In the genomic region with DNA sequence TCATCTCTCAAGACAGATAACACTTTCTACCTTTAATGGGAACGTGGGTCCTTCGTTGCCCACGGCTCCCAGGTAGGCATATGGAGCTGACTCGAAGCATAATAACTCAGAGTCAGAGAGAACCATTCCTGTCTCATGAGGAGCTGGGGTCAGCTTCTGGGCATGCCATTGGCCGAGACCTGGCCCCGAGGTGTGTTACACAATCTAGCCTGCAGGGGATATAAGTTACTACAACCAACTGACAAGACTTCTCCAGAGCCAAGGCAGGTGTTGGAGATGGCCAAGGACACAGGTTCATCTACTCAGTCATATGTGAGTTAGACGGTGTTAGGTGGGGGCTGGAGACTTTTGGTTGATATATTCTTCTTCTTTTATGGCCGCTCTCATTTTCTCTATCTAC, we compare ENCODE assay signal across 19 mouse cellular contexts.
"Had no signal": no experiment of that assay in that cellular context is flagged by ENCODE, and none has a peak within 500 bp of the region (broad histone marks: within the 10 kb centered on the region; RNA-seq: fewer than 3 reads in every experiment).

No protein-coding gene starts in this region.

- DNase-seq: lung, adult 18-20 months; lung, embryonic 14.5 days; lung, postnatal 10 days; lung, postnatal 4 days; midbrain, embryonic 14.5 days; retina, postnatal 1 day; right cerebral cortex, adult 18-20 months; right cerebral cortex, postnatal 25 days; right cerebral cortex, postnatal 4 days; spleen, adult 18-20 months; thymus, adult 18-20 months; thymus, postnatal 14 days; thymus, postnatal 36 days had no signal

- H3K4me3 ChIP-seq: midbrain, embryonic 10.5 days; midbrain, embryonic 12.5 days; myocyte; neural tube, embryonic 13.5 days; neural tube, embryonic 15.5 days had no signal

- H3K4me1 ChIP-seq: midbrain, embryonic 12.5 days; neural tube, embryonic 15.5 days had no signal

- ATAC-seq: midbrain, embryonic 16.5 days had no signal

- H3K9me3 ChIP-seq: midbrain, embryonic 10.5 days; midbrain, embryonic 12.5 days; neural tube, embryonic 13.5 days; neural tube, embryonic 15.5 days had no signal

- H3K27me3 ChIP-seq: midbrain, embryonic 12.5 days; neural tube, embryonic 13.5 days; neural tube, embryonic 15.5 days had no signal

- H3K9ac ChIP-seq: lung, embryonic 14.5 days; midbrain, embryonic 12.5 days; neural tube, embryonic 13.5 days; neural tube, embryonic 15.5 days had no signal

- H3K36me3 ChIP-seq: midbrain, embryonic 10.5 days; midbrain, embryonic 12.5 days; neural tube, embryonic 13.5 days; neural tube, embryonic 15.5 days had no signal

- H3K4me2 ChIP-seq: lung, embryonic 14.5 days; midbrain, embryonic 12.5 days; neural tube, embryonic 13.5 days; neural tube, embryonic 15.5 days had no signal

- H3K27ac ChIP-seq: midbrain, embryonic 10.5 days; midbrain, embryonic 12.5 days; neural tube, embryonic 13.5 days; neural tube, embryonic 15.5 days had no signal
